Mouse (Mus musculus): Measurements from ENCODE around the gene Serpinb9. TPM values are rescaled to one million over a fixed set of nuclear protein-coding genes. Genes with fewer than 3 reads are reported as not detected.
A peak's percentile ranks its signal among the peaks of the same experiment; 100 is the strongest.
"Not testable (repeated sequence)": the region's sequence is repeated elsewhere in the genome, so short reads cannot be mapped to it uniquely, and the experiment has no call there.

Serpinb9 gene
- total RNA-seq (2017), result 145 to 315 TPM (median 203 TPM) in 3 replicates

DNA sequence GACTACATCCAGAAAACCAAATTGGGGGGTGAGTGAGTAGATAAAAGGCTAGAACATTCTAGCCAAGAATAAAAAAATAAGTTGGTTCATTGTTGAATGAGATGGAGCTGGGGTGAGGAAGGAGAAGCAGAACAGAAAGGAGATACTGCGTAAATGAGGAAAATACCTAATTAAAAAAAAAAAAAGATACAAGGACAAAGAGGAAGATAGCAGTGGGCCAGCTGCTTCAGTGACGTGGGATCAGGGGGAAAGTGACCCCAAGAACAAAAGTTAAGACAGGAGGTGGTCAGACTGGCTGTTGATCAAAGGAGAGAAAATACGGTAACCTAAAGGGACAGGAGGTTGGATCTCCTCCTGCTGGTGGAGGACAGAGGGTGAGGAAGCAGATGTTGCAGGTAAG, at the start of gene Serpinb9:
Gene Serpinb9 (plus strand): TSS at position 301 of the 400 bp plus-strand sequence.
- no peak for ATAC-seq (replicated peaks; ENCODE audit: insufficient number of reproducible peaks, low FRiP score, low TSS enrichment, poor library complexity, severe bottlenecking)

- ATAC-seq (replicated peaks; ENCODE audit: insufficient number of reproducible peaks, low FRiP score, low TSS enrichment, poor library complexity, severe bottlenecking), result no peak
Observed at GRCm38 (mm10) chr13:32956537-32956936, 46.5 kb upstream of the Serpinb9 start.

- no peak for ATAC-seq (replicated peaks; ENCODE audit: insufficient number of reproducible peaks, low FRiP score, low TSS enrichment, poor library complexity, severe bottlenecking)
Observed at GRCm38 (mm10) chr13:32957917-32958316, 45.1 kb upstream of the Serpinb9 start.

DNA sequence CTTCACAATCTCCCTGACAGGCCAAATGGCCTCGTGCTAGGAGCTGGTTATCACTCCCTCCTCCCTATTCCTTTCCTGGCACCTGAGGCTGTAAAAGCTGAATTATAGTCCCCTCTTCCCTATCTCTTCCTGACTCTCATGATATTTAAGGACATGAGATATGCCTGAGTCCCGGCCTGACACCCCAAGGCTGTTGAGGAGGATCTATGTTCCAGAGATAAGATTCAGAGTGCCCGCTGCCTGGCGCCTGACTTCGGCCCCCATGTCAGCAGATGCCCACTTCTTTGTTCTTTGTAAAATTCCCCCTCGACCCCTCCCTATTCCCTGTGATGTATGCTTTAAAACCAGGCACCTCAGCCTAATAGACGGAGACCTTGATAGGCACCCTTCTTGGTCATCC, 44.5 kb upstream of the Serpinb9 start:
- ATAC-seq (replicated peaks; ENCODE audit: insufficient number of reproducible peaks, low FRiP score, low TSS enrichment, poor library complexity, severe bottlenecking), result not testable (repeated sequence)

DNA sequence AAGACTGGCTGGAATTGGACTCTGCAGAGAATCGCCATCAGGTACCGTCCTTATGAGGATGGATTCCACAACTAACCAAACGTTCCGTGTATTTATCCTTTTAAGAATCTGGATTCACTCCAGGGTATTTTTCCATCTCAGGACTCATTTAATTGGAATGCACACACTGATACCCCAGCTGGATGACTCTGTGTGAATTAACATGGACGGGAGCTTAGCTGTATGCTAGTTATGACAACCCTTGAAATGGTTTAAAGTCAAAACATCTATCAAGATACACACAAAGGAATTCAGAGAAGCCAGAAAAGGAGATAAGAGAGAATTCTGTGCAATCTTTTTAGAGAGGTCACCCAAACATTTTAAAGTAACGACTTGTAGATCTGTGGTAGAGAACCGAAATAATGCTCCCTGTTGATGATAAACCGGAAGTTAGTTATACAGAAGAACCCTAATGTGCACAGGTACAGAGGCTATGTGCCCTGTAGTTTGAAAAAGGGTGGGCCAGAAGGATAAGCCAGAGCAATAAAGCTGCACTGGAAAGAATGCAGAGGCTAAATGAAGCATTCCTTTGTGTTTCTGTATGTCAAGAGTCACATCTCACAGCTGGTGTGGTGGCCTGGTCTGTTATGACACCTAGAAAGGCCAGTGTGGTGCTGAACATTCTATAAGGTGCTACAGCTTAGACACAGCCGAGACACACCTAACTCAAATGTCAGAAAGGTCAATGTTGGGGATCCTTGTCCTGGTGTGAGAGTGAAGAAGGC, 38.9 kb upstream of the Serpinb9 start:
- no peak for ATAC-seq (replicated peaks; ENCODE audit: insufficient number of reproducible peaks, low FRiP score, low TSS enrichment, poor library complexity, severe bottlenecking)

DNA sequence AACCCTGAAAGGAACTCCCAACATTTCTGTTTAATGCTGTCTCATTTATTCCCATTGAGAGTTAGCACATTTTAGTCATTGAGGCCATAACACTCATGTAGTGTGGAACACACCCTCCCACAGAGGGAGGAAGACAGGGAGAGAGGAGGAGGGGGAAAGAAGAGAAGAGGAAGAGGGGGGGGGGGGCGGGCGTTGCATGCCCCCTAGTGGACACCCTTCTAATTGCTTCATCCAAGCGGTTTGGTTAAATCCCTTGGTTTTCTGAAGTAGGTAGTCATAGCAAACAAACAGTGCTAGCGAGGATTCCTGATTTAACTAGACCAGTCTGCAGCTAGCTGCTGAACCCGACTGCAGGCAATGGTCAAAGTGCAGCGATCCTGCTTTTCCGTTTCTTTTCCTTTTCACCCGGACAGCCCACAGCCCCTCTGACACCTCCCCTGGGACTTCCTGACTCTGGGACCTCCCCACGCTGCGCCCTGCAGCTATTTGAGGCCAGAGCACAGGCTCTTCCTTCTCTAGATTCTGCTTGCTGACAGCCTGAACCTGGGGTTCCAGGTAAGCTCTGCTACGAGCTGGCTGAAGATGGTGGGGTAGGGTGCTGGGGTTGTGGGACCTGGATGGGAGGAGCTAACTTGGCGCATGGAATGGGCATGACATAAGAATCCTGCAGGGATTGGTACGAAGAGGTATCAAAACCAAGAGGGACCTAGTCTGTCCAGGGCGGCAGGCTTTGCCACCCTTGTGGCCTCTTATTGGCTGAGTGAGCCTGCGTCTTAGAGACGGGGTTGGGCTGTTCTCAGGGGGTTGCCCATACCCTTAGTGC, 37.9 kb upstream of the Serpinb9 start, which contains the start of gene Serpinb6b:
Gene Serpinb6b (plus strand): TSS at position 221 of the 823 bp plus-strand sequence.
- ATAC-seq (replicated peaks; ENCODE audit: insufficient number of reproducible peaks, low FRiP score, low TSS enrichment, poor library complexity, severe bottlenecking), result peak; percentile 34; the same call in 1 of the 2 replicates

- ATAC-seq (replicated peaks; ENCODE audit: insufficient number of reproducible peaks, low FRiP score, low TSS enrichment, poor library complexity, severe bottlenecking), result peak; percentile 71
Observed at GRCm38 (mm10) chr13:32966116-32966515, 36.9 kb upstream of the Serpinb9 start.

- no peak for ATAC-seq (replicated peaks; ENCODE audit: insufficient number of reproducible peaks, low FRiP score, low TSS enrichment, poor library complexity, severe bottlenecking)
Observed at GRCm38 (mm10) chr13:32967233-32967632, 35.8 kb upstream of the Serpinb9 start.

DNA sequence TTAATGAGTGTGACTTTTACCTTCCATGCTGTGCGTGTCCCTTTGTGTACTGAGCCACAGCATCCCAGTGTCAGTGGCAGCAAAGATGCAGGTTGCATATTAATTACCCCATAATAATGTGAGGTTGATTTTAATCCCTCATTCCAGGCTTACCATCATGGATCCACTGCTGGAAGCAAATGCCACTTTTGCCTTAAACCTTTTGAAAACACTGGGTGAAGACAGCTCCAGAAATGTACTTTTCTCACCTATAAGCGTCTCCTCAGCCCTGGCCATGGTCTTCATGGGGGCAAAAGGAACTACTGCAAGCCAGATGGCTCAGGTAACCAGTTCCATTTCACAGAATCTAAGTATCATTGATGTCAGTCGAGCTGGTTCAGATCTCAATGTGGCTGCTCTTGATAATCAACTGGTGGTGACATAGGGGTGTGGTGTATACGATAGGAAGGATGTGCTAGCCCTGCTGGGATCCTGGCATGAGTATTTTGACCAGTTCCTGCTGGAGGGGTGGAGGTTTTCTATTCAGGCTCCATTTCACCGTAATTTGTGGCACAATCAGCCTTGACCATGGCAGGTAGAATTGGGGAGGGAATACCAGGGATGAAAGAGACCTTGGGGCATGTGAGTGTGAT, 34.6 kb upstream of the Serpinb9 start:
- no peak for ATAC-seq (replicated peaks; ENCODE audit: insufficient number of reproducible peaks, low FRiP score, low TSS enrichment, poor library complexity, severe bottlenecking)

DNA sequence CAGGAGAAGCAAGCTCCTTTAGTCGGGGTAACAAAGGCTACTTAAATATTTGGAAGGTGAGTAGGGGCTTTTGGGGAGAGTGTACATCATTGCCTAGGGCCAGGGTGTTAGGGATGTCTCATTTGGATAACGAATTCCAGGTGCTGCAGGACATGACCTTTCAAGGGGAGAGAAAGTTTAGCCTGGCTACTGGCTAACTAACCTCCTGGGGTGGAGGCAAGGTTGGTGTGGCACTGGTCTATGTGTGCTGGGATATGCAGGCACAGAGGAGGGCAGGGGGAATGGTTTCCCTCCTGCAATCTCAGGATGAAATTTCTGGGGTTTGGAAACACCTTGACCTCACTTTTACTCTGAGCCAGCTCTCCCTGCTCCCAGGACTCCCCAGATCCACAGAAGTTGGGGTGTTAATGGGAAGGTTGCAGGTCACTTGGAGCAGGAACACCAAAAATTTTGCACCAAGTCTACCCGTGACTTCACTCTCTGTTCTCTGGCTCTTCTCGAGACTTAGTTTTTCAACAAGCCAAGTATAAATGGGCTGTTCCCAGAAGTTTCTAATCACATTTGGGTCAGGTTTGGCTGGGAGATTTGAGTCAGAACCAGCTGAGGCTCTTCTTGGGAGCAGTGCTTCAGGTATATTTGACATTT, 33.9 kb upstream of the Serpinb9 start:
- ATAC-seq (replicated peaks; ENCODE audit: insufficient number of reproducible peaks, low FRiP score, low TSS enrichment, poor library complexity, severe bottlenecking), result no peak

DNA sequence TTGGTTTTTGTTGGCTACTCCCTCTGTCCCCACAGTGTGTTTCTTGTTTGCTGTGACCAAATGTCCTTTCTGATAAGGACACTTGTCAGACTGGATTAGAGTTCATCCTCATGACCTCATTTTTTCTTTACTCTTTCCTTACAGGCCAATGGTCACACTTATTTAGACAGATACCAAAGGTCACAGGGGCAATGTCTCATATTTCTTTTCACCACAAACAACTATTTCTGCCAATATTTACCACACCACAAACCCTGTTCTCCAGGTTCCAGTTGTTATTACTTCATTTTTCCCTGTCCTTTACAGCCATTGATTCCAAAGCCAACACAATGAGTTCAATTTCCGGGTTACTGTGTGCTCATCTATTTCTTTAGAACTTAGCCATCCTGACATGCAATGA, 33.4 kb upstream of the Serpinb9 start:
- no peak for ATAC-seq (replicated peaks; ENCODE audit: insufficient number of reproducible peaks, low FRiP score, low TSS enrichment, poor library complexity, severe bottlenecking)

- ATAC-seq (replicated peaks; ENCODE audit: insufficient number of reproducible peaks, low FRiP score, low TSS enrichment, poor library complexity, severe bottlenecking), result no peak
Observed at GRCm38 (mm10) chr13:32970776-32971175, 32.3 kb upstream of the Serpinb9 start.

GRCm38 (mm10) chr13:32974268-32974667, 28.8 kb upstream of the Serpinb9 start:
- ATAC-seq (replicated peaks; ENCODE audit: insufficient number of reproducible peaks, low FRiP score, low TSS enrichment, poor library complexity, severe bottlenecking), result no peak

- no peak for ATAC-seq (replicated peaks; ENCODE audit: insufficient number of reproducible peaks, low FRiP score, low TSS enrichment, poor library complexity, severe bottlenecking)
Observed at GRCm38 (mm10) chr13:32974889-32975460, 28.1 kb upstream of the Serpinb9 start.

GRCm38 (mm10) chr13:32975710-32976109, 27.3 kb upstream of the Serpinb9 start:
- no peak for ATAC-seq (replicated peaks; ENCODE audit: insufficient number of reproducible peaks, low FRiP score, low TSS enrichment, poor library complexity, severe bottlenecking)

DNA sequence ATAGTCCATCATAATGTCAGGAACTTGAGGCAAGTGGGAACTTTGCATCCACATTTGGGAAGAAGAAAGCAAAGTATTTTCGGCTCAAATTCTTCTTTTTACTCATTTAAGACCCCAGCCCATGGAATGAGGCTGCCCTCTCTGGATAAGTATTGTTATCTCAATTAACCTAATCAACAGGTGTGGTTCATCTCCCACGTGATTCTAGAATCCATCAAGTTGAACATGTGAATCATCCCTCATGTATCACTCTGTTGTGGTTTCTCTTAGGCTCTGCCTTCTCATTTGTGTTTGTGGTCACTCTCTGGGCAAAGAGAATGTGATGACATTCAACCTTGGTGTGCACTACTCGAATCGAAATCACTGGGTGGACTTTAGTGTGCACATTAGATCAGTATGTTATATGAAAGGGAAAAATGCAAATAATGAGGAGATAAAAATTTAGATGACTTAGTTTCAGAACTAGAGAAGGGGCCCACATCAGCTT, 20.5 kb upstream of the Serpinb9 start:
- 0 out of 2 replicates have a peak, but pooled peaks have one; percentile 50 for ATAC-seq (replicated peaks; ENCODE audit: insufficient number of reproducible peaks, low FRiP score, low TSS enrichment, poor library complexity, severe bottlenecking)

DNA sequence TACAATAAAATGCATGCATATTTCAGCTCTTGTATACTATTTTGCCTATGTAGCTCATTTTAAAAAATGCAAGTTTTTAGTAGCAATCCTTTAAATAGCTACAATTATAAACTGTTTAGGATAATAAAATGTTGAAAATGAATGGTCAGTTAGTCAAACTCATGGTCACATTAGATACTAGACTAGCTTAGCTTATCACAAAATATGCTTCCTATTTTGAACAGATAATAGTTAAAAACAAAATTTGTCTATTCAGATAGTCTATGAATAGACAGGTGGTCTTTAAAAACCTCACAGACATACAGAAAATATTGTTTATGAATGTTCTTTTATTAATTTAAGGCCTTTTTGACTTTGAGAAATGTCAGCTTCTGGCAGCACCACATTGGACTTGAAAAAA, 16.8 kb upstream of the Serpinb9 start:
- no peak for ATAC-seq (replicated peaks; ENCODE audit: insufficient number of reproducible peaks, low FRiP score, low TSS enrichment, poor library complexity, severe bottlenecking)

- peak; percentile 61; the same call in 1 of the 2 replicates for ATAC-seq (replicated peaks; ENCODE audit: insufficient number of reproducible peaks, low FRiP score, low TSS enrichment, poor library complexity, severe bottlenecking)
Observed at GRCm38 (mm10) chr13:32993152-32993893, 9.7 kb upstream of the Serpinb9 start.

All from monocyte, adult 5-6 weeks (primary cell).